Mouse (Mus musculus): Measurements from ENCODE around the gene Hnrnpdl. TPM values are rescaled to one million over a fixed set of nuclear protein-coding genes. Genes with fewer than 3 reads are reported as not detected.
A peak's percentile ranks its signal among the peaks of the same experiment; 100 is the strongest.

Gene Hnrnpdl
- total and polyA plus RNA-seq, 3 experiments: 153 to 239 TPM; not detected in 1

DNA sequence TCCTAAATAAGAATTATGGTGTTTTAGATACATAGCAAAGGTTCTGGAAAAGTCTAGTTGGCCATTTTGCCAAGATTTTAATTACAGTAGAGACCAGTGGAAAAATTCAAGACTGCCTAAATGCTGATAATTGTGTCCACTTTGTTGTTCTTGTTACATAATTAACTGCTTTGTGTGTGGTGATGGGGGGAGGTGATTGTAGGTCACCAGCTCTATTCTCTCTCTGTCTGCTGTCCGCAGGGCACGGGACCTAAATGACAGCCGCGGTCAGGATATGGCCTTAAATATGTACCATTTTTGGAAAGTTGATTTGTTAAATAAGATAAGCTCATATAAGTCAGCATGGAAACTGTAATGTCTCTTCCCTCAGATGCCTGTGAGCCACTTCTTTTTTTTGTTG is 1.8 kb upstream of the Hnrnpdl start:
- Histone ChIP-seq H3K27ac (ENCODE audit: control insufficient read depth, low read depth, low read length) (no peak overlapping the region), H3K79me2 (ENCODE audit: control insufficient read depth, insufficient read depth, low read length, poor library complexity) (peaks cover 94% of the 10 kb centered on the region), H3K36me3 (ENCODE audit: control insufficient read depth in 1 of 2, insufficient read depth in 2 of 2, low read length in 2 of 2) (peaks cover 12 to 25% of the 10 kb centered on the region in 2 experiments), H3K27me3 (ENCODE audit: control insufficient read depth in 1 of 2, insufficient read depth in 2 of 2, low read length in 2 of 2) (no peaks in the 10 kb centered on the region), H3K9ac (ENCODE audit: control insufficient read depth, low read depth, low read length, poor library complexity, severe bottlenecking) (peak overlapping the region; percentile 97), H3K4me1 (ENCODE audit: control insufficient read depth in 1 of 2, insufficient read depth in 2 of 2, low read length in 2 of 2) (peaks cover 2 to 15% of the 10 kb centered on the region in 2 experiments), H3K9me3 (replicated peaks; ENCODE audit: insufficient read depth, low read length) (no peaks in the 10 kb centered on the region), H3K4me3 (ENCODE audit: control insufficient read depth in 1 of 2, insufficient read depth in 1 of 2, low read depth in 2 of 2, low read length in 2 of 2) (peak overlapping the region; percentile 53 to 97)
- DNase-seq (ENCODE audit: low read depth, low spot score): peak; percentile 42
- TF ChIP-seq BHLHE40 (IDR thresholded peaks at IDR 0.05; ENCODE audit: borderline replicate concordance, low read depth, low read length) (peak; percentile 27; the same call in 1 of the 2 replicates), JUND (IDR thresholded peaks at IDR 0.05; ENCODE audit: low read depth, low read length) (no peak)

DNA sequence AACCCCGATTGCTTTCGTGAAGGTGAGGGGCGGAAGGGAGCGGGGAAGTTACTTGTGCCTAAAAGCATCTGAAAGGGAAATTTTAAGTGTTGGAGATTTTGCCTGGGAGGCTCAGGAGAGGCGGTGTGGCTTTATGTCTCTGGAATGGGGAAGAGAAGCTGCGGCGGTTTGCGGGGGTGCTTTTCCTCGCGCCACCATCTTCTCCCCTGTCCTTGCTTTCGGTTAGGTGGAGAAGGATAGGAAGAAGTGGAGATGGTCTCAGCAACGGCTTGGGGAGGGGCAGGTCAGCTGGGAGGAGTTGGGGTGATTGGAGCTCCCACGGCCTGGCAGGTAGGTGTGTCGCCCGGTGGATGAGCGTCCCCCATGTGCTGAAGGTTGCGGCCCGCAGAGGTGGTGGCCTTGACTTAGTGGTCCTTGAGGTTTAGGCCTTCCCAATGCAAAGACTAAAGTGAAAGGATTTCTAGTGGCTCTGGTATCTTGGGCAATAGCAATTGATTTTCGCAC is 869 bp upstream of the Hnrnpdl start:
- TF ChIP-seq EP300 (IDR thresholded peaks at IDR 0.05; ENCODE audit: low read depth in 1 of 2, low read length in 2 of 2): 0 out of 4 replicates have a peak, but pooled peaks of 1 of the 2 experiments have one; percentile 5
- peak in 1 of 2 experiments; percentile 20; a peak in 1 of 4 replicates for TF ChIP-seq POLR2A (IDR thresholded peaks at IDR 0.05; ENCODE audit: control insufficient read depth in 1 of 2, insufficient read depth in 1 of 2, low read depth in 1 of 2, low read length in 2 of 2, poor library complexity in 1 of 2)
- TF ChIP-seq SIN3A (IDR thresholded peaks at IDR 0.05; ENCODE audit: low read length): peak; percentile 28; the same call in 1 of the 2 replicates
- 0 out of 2 replicates have a peak, but pooled peaks have one; percentile 53 for TF ChIP-seq CHD1 (IDR thresholded peaks at IDR 0.05; ENCODE audit: low read depth, low read length)
- TF ChIP-seq MAX (IDR thresholded peaks at IDR 0.05; ENCODE audit: low read length): peak; percentile 61
- 0 out of 2 replicates have a peak, but pooled peaks have one; percentile 3 for TF ChIP-seq TBP (IDR thresholded peaks at IDR 0.05; ENCODE audit: low read depth, low read length)
- TF ChIP-seq MXI1 (IDR thresholded peaks at IDR 0.05; ENCODE audit: low read depth, low read length): peak; percentile 32
- no peak for TF ChIP-seq ZKSCAN1 (IDR thresholded peaks at IDR 0.05; ENCODE audit: low read depth, low read length)
- no peak for TF ChIP-seq ELF1 (IDR thresholded peaks at IDR 0.05; ENCODE audit: low read depth, low read length)
- TF ChIP-seq KAT2A (conservative IDR thresholded peaks at IDR 0.05; ENCODE audit: low read depth, low read length): 0 out of 2 replicates have a peak, but pooled peaks have one; percentile 19
- TF ChIP-seq MYC (IDR thresholded peaks at IDR 0.05; ENCODE audit: low read depth, low read length): 0 out of 2 replicates have a peak, but pooled peaks have one; percentile 13
- Histone ChIP-seq H3K9me3 (replicated peaks; ENCODE audit: insufficient read depth, low read length) (no peaks in the 10 kb centered on the region), H3K79me2 (ENCODE audit: control insufficient read depth, insufficient read depth, low read length, poor library complexity) (peaks cover 90% of the 10 kb centered on the region), H3K9ac (ENCODE audit: control insufficient read depth, low read depth, low read length, poor library complexity, severe bottlenecking) (peak overlapping the region; percentile 97), H3K4me1 (ENCODE audit: control insufficient read depth in 1 of 2, insufficient read depth in 2 of 2, low read length in 2 of 2) (peaks cover 2 to 17% of the 10 kb centered on the region in 2 experiments), H3K4me3 (ENCODE audit: control insufficient read depth in 1 of 2, insufficient read depth in 1 of 2, low read depth in 2 of 2, low read length in 2 of 2) (peak overlapping the region; percentile 88 to 97), H3K27ac (ENCODE audit: control insufficient read depth, low read depth, low read length) (peak overlapping the region; percentile 87), H3K36me3 (ENCODE audit: control insufficient read depth in 1 of 2, insufficient read depth in 2 of 2, low read length in 2 of 2) (peaks cover 19 to 34% of the 10 kb centered on the region in 2 experiments), H3K27me3 (ENCODE audit: control insufficient read depth in 1 of 2, insufficient read depth in 2 of 2, low read length in 2 of 2) (no peaks in the 10 kb centered on the region)
- DNase-seq (ENCODE audit: low read depth, low spot score): no peak
